Mouse (Mus musculus) midbrain, embryonic 15.5 days (tissue): ENCODE measurements at regions not wholly inside any gene's neighbourhood (a gene's known extent, or its start where the extent isn't known, plus 50 kb on each side); places are given as distances from the start of the nearest gene placed in this dataset.
A peak's percentile ranks its signal among the peaks of the same experiment; 100 is the strongest.

Experiments
- ATAC-seq: fragments of 200-750 bp; cut with Nextera tagmentation; replicated peaks from 2 replicates; pipeline ENCODE4 v1.8.0; 2017; ENCODE audit warnings: moderate TSS enrichment
- H3K27ac ChIP-seq: fragments of 300-500 bp; sonication (generic); 2 replicates; pipeline ENCODE4 v1.5.1; 2015; ENCODE audit warnings: mild to moderate bottlenecking, inconsistent platforms
- H3K27me3 ChIP-seq: fragments of 300-500 bp; sonication (generic); replicated peaks from 2 replicates; pipeline ENCODE4 v1.6.1; 2015; ENCODE audit warnings: inconsistent platforms
- H3K36me3 ChIP-seq: fragments of 300-500 bp; sonication (generic); replicated peaks from 2 replicates; pipeline ENCODE4 v1.6.1; 2015; ENCODE audit warnings: inconsistent platforms
- H3K4me1 ChIP-seq: fragments of 300-500 bp; sonication (generic); 2 replicates; pipeline ENCODE4 v1.6.1; 2015; ENCODE audit warnings: inconsistent platforms
- H3K4me2 ChIP-seq: fragments of 300-500 bp; sonication (generic); 2 replicates; pipeline ENCODE4 v1.6.1; 2015; ENCODE audit warnings: inconsistent platforms, mild to moderate bottlenecking, moderate library complexity
- H3K4me3 ChIP-seq: fragments of 300-500 bp; sonication (generic); 2 replicates; pipeline ENCODE4 v1.5.1; 2015; ENCODE audit warnings: mild to moderate bottlenecking, inconsistent platforms
- H3K9ac ChIP-seq: fragments of 300-500 bp; sonication (generic); 2 replicates; pipeline ENCODE4 v1.6.1; 2015; ENCODE audit warnings: mild to moderate bottlenecking, inconsistent platforms
- H3K9me3 ChIP-seq: fragments of 300-500 bp; sonication (generic); 2 replicates; pipeline ENCODE4 v1.6.1; 2016; ENCODE audit warnings: inconsistent platforms
- WGBS: fragments of 180-500 bp; shearing (Covaris S2); methylation state at CpG from one replicate; pipeline ENCODE4 v1.1.7; 2015; ENCODE audit warnings: mixed read lengths; 5-methylcytosine and 5-hydroxymethylcytosine counted together

DNA sequence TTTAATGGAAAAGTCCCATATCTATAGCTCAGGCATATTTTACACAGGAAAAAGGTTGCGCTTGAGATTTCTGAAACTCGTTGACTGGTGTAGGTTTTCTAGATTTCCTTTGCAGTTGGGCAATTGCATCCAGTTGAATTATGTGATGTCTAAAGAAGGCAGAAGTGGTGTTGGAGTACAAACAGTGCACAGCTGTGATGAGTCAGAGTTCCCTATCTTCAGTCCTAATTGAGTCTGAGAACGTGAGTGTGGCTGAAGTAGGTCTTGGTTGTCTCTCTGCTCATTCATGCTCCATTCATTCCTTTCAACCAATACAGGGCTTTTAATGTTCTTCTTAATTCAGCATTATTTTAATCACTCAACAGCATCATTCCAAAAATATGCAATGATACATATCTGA is 142.9 kb upstream of the Dpyd start:
- Histone ChIP-seq H3K4me2 (no peak overlapping the region), H3K9me3 (no peaks in the 10 kb centered on the region), H3K27me3 (no peaks in the 10 kb centered on the region), H3K27ac (no peak overlapping the region), H3K4me1 (no peaks in the 10 kb centered on the region), H3K4me3 (no peak overlapping the region), H3K36me3 (no peaks in the 10 kb centered on the region), H3K9ac (no peak overlapping the region)
- 90% methylated on average over 3 of the region's 3 CpGs for WGBS
- no peak for ATAC-seq

DNA sequence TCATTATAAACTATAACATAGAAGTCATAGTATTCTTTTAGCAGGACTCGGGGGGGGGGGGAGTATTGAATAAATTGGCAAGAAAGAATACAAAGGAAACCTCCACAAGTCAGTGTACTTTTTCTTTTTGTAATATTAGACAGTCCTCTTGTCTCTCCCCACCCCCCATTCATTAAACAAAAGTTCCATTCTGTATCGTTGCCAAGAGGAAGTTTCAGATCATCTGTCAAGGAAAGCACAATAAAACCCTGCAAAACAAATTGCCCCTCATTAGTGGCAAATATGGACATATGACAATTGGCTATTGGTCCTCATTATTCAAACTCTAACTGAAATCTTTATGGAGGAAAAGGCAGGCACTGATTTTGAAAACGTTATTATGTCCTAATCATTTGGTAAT is 140.2 kb upstream of the Dpyd start:
- Histone ChIP-seq H3K36me3 (no peaks in the 10 kb centered on the region), H3K27me3 (no peaks in the 10 kb centered on the region), H3K9ac (no peak overlapping the region), H3K4me3 (no peak overlapping the region), H3K27ac (no peak overlapping the region), H3K4me1 (peaks cover 9% of the 10 kb centered on the region), H3K4me2 (no peak overlapping the region), H3K9me3 (no peaks in the 10 kb centered on the region)
- no peak for ATAC-seq
- WGBS, result 55% methylated on average over 3 of the region's 3 CpGs

DNA sequence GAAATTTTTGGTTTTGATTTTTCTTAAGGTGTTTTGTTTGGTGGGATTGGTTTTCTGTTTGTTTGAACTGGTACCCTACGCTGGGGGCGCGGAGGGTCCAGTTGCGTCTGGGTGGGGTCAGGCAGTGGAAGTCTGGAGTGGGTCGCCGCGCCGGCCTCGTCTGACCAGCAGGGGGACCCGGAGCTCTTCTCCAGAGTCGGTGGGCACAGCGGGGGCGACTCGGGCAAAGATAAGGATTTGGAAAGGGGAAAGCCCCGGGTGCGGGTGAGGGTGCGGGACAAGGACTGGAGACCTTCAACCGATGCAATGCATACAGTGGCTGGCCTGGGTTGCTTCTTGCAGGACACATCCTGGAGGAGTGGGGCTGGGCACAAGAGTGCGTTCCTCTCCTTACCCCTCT is 136.2 kb upstream of the Dpyd start:
- H3K27ac ChIP-seq, result no peak overlapping the region
- peaks cover 12% of the 10 kb centered on the region for H3K4me1 ChIP-seq
- no peaks in the 10 kb centered on the region for H3K27me3 ChIP-seq
- no peaks in the 10 kb centered on the region for H3K9me3 ChIP-seq
- H3K36me3 ChIP-seq, result no peaks in the 10 kb centered on the region
- peak overlapping the region; percentile 64 for H3K4me2 ChIP-seq
- 4% methylated on average over 19 of the region's 19 CpGs for WGBS
- peak overlapping the region; percentile 22; the same call in 1 of the 2 replicates for H3K9ac ChIP-seq
- ATAC-seq, result 0 out of 2 replicates have a peak, but pooled peaks have one; percentile 13
- H3K4me3 ChIP-seq, result peak overlapping the region; percentile 36

DNA sequence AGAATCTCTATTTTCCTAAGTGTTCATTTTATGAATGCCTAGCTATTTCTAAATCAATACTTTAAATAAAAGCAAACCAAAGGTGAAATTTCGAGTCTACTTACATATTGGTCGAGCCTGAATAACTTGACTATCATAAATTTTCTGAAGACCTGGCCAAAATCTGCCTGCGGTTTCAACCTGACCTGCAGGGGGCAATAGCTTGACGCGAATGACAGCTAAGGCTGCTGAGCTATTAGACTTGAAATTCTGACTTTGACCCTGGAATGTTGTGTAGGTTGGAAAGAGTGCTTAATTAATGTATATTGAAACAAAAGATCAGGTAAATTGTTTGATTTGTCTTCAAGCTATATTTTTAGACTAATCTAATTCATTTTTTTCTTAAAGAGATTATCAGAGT is 133.4 kb upstream of the Dpyd start:
- Histone ChIP-seq H3K4me3 (no peak overlapping the region), H3K27me3 (no peaks in the 10 kb centered on the region), H3K4me1 (peaks cover 12% of the 10 kb centered on the region), H3K9me3 (no peaks in the 10 kb centered on the region), H3K36me3 (no peaks in the 10 kb centered on the region), H3K27ac (no peak overlapping the region), H3K4me2 (no peak overlapping the region), H3K9ac (no peak overlapping the region)
- WGBS, result 3% methylated on average over 5 of the region's 5 CpGs
- no peak for ATAC-seq

GRCm38 (mm10) chr3:118429825-118430630 is 131.9 kb upstream of the Dpyd start:
- Histone ChIP-seq H3K4me3 (peak overlapping the region; percentile 69), H3K27ac (peak overlapping the region; percentile 93), H3K9me3 (no peaks in the 10 kb centered on the region), H3K9ac (peak overlapping the region; percentile 85), H3K4me1 (peaks cover 21% of the 10 kb centered on the region), H3K4me2 (peak overlapping the region; percentile 96), H3K27me3 (no peaks in the 10 kb centered on the region), H3K36me3 (no peaks in the 10 kb centered on the region)
- peak; percentile 66 for ATAC-seq
- WGBS, result 2% methylated on average over 29 of the region's 29 CpGs

DNA sequence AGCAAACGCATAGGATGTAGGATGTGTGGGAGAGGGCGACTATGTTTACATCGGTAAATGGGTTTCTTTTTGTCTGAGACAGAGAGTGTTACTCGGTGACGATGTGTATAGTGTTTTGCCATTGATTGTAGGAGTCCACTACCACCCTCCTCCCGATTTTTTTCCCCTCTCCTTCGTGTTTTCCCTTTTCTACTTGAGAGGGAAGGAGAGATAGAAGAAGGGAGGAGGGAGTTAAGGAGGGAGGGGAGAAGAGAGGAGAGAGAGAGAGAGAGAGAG is 131.4 kb upstream of the Dpyd start:
- Histone ChIP-seq H3K27ac (peak overlapping the region; percentile 93), H3K36me3 (no peaks in the 10 kb centered on the region), H3K9ac (peak overlapping the region; percentile 85), H3K27me3 (no peaks in the 10 kb centered on the region), H3K4me3 (peak overlapping the region; percentile 69), H3K4me1 (peaks cover 21% of the 10 kb centered on the region), H3K4me2 (peak overlapping the region; percentile 96), H3K9me3 (no peaks in the 10 kb centered on the region)
- 2% methylated on average over 7 of the region's 7 CpGs for WGBS
- peak; percentile 22 for ATAC-seq

GRCm38 (mm10) chr3:118431031-118431723 is 130.8 kb upstream of the Dpyd start:
- Histone ChIP-seq H3K36me3 (no peaks in the 10 kb centered on the region), H3K27me3 (no peaks in the 10 kb centered on the region), H3K4me3 (peak overlapping the region; percentile 69), H3K4me1 (peaks cover 15% of the 10 kb centered on the region), H3K9ac (peak overlapping the region; percentile 85), H3K9me3 (no peaks in the 10 kb centered on the region), H3K27ac (peak overlapping the region; percentile 93), H3K4me2 (peak overlapping the region; percentile 96)
- WGBS, result under 1% methylated on average over 22 of the region's 22 CpGs
- ATAC-seq, result peak; percentile 68

DNA sequence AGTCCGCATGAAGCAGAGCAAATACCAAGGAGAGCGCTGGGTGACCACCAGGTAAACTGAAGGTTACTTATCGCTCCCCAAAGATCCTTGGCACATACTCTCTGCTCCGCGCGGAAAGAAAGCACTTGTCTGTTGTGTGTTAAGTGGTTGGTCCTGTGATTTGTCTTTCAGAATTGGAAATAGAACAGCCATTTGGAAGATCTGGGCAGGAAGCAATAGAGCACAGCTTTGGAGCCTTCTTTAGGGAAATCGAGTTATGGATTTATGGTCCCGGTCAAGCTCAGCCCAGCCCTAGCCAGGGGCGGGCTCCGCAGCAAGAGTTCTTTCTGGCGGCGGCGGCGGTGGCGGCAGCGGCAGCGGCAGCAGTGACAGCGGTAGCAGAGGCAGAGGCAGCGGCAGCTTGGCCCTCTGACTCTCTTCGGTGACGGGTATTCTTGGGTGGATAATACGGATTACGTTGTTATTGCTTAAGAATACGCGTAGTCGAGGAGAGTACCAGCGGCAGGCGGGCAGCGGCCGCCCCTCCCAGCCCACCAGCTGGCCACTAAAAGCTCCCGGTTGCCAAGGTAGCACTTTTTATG is 128.4 kb upstream of the Dpyd start:
- Histone ChIP-seq H3K27ac (peak overlapping the region; percentile 86), H3K36me3 (no peaks in the 10 kb centered on the region), H3K9me3 (no peaks in the 10 kb centered on the region), H3K4me3 (peak overlapping the region; percentile 69), H3K4me2 (peak overlapping the region; percentile 96), H3K9ac (peak overlapping the region; percentile 63), H3K27me3 (no peaks in the 10 kb centered on the region), H3K4me1 (peaks cover 13% of the 10 kb centered on the region)
- WGBS, result under 1% methylated on average over 31 of the region's 31 CpGs
- no peak for ATAC-seq

DNA sequence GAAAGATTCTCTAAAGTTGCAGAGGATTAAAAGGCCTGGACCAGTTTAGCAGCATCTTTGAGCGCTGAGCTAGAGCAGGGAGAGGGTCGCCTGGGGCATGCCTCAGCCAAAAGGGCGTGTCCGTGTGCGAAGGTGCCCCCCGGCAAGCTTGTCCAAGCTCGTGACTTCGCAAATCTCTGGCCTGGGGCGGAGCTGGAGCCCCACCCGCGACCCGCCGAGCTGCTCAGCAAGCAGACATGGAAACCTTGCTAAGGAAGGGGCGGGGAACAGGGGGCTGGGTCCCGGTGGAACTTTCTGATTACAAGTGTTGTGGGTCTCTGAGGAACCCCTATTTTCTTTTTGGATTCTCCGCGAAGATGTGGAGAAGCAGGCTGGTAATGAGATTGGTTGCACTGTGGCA is 127.6 kb upstream of the Dpyd start:
- Histone ChIP-seq H3K4me3 (peak overlapping the region; percentile 69), H3K4me2 (peak overlapping the region; percentile 96), H3K27ac (peak overlapping the region; percentile 86), H3K9ac (peak overlapping the region; percentile 63), H3K36me3 (no peaks in the 10 kb centered on the region), H3K4me1 (peaks cover 13% of the 10 kb centered on the region), H3K9me3 (no peaks in the 10 kb centered on the region), H3K27me3 (no peaks in the 10 kb centered on the region)
- ATAC-seq, result 0 out of 2 replicates have a peak, but pooled peaks have one; percentile 28
- under 1% methylated on average over 17 of the region's 17 CpGs for WGBS

- under 1% methylated on average over 13 of the region's 13 CpGs for whole genome bisulfite sequencing
Observed at GRCm38 (mm10) chr3:118434847-118435246, 127.1 kb upstream of the Dpyd start.

DNA sequence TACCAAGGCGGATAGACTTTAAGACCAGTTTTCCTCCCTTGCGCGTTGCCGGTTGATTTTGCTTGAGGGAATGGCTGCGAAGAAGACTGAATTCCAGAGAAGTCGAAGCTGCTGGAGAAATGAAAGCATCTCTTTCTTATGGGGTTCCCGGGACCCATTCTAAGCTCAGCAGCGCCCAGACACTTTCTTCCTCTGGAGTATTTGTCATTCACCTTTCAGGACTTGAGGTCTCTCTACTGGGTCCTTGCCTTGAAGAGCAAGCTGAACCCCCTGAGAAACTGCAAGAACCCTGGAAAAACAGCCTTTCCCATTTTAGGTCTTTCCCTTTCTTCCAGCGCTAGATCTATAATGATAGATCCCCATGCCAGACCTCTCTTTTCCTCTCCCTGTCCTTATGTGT is 126.7 kb upstream of the Dpyd start:
- 12% methylated on average over 9 of the region's 9 CpGs for WGBS

More at GRCm38 (mm10) chr3:118434847-118435246, 127.1 kb upstream of the Dpyd start:
- H3K27ac ChIP-seq, result peak overlapping the region; percentile 86
- peak overlapping the region; percentile 69 for H3K4me3 ChIP-seq
- H3K9me3 ChIP-seq, result no peaks in the 10 kb centered on the region
- H3K9ac ChIP-seq, result peak overlapping the region; percentile 63; the same call in 1 of the 2 replicates
- peak overlapping the region; percentile 96 for H3K4me2 ChIP-seq
- peaks cover 12% of the 10 kb centered on the region for H3K4me1 ChIP-seq
- no peak for ATAC-seq
- H3K36me3 ChIP-seq, result no peaks in the 10 kb centered on the region
- no peaks in the 10 kb centered on the region for H3K27me3 ChIP-seq

DNA sequence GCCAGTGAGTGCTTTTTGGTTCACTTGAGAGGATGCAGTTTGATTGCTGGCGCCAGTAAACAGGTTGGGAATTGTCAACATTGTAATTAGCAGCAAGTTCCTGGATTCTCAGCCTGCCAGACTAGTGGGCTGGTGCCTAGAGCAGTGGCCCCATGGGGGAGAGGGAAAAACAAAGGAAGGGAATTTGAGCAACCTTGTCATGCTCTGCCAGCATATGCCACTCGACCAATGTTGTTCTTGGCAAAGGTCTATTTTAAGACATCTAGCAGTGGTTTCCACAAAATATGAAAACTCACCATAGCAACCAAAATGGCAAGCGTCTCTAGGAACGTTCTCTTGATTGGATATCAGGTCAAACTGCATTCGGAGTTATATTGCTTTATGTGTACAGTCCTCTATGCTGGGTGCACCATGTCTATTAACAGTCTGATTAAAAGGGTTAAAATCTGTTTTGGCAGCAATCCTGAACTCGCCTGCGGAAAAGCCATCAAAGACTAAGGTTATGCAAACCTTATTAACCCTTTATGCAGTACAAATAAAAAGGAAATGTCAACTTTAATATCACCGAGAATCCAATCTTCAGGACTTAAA is 118.1 kb upstream of the Dpyd start:
- Histone ChIP-seq H3K27ac (no peak overlapping the region), H3K9ac (no peak overlapping the region), H3K27me3 (no peaks in the 10 kb centered on the region), H3K4me3 (no peak overlapping the region), H3K4me2 (0 out of 2 replicates have a peak overlapping the region, but pooled peaks have one; percentile 9), H3K36me3 (no peaks in the 10 kb centered on the region), H3K9me3 (no peaks in the 10 kb centered on the region), H3K4me1 (peaks cover 6% of the 10 kb centered on the region)
- WGBS, result 44% methylated on average over 8 of the region's 8 CpGs
- 0 out of 2 replicates have a peak, but pooled peaks have one; percentile 58 for ATAC-seq

More for the DNA sequence above, 126.7 kb upstream of the Dpyd start:
- ATAC-seq, result no peak
- Histone ChIP-seq H3K9ac (peak overlapping the region; percentile 63; the same call in 1 of the 2 replicates), H3K27ac (peak overlapping the region; percentile 86), H3K4me3 (peak overlapping the region; percentile 69), H3K36me3 (no peaks in the 10 kb centered on the region), H3K4me1 (peaks cover 10% of the 10 kb centered on the region), H3K4me2 (peak overlapping the region; percentile 96), H3K9me3 (no peaks in the 10 kb centered on the region), H3K27me3 (no peaks in the 10 kb centered on the region)
